Mouse (Mus musculus): ENCODE measurements around the gene Miga1. TPM values are rescaled to one million over a fixed set of nuclear protein-coding genes. Genes with fewer than 3 reads are reported as not detected.
"Not testable (repeated sequence)": the region's sequence is repeated elsewhere in the genome, so short reads cannot be mapped to it uniquely, and the experiment has no call there.

Gene Miga1
- total RNA-seq, 2 experiments from 2014 or later, result 49.6 to 52.0 TPM

DNA sequence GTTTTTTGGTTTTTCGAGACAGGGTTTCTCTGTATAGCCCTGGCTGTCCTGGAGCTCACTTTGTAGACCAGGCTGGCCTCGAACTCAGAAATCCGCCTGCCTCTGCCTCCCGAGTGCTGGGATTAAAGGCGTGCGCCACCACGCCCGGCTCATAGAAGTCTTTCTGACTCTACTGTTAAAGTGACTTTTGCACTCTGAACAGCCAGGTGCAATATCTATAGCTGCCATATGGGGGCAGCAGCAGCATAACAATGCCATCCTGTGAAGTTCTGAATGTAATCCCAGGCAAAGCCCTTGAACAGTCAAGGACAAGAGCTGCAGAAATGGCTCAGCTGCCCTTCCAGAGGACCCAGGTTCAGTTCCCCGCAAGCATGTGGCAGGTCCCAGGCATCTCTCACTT is 80.8 kb downstream of the Miga1 start:
- intact Hi-C loops (cut with DNase I), result not testable (repeated sequence)
- DNase-seq, result peak; percentile 71

DNA sequence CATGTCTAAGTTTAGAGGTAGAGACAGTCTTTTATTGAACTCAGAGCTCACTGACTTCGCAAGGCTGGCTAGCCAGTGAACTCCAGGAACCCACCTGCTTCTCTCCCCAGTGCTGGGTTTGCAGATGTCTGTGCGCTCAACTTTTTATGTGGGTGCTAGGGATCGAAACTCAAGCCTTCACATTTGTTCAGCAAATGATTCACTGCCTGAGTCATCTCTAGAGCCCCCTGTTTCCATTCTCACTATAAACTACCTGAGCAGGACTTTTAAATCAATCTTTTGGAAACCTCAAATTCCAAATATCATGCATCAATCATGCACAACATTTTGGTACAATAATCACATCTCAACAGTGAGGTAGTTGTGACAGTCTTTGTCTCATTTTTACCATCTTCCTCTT is 82.7 kb downstream of the Miga1 start:
- intact Hi-C loops (cut with DNase I), result no loop called here
- DNase-seq, result no peak

DNA sequence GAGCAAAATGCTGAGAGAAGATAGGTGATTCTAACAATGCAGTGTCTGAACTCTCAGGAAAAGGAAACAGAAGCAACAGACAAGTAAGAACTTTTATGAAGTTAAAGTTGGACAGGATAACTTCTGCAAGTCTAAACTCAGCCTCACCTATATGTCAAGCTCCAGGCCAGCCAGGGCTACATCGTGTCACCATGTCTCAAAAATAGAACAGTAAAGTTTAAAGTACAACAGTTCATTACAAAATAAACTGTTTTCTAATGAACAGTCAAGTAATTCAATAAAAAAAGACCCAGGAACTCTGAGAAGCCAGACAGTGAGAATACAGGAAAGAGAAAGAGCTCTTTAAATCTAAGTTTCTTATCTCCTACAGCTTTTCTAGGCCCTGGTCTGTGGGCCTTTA is 89.7 kb downstream of the Miga1 start:
- DNase-seq, result no peak
- intact Hi-C loops (cut with DNase I), result no loop called here

DNA sequence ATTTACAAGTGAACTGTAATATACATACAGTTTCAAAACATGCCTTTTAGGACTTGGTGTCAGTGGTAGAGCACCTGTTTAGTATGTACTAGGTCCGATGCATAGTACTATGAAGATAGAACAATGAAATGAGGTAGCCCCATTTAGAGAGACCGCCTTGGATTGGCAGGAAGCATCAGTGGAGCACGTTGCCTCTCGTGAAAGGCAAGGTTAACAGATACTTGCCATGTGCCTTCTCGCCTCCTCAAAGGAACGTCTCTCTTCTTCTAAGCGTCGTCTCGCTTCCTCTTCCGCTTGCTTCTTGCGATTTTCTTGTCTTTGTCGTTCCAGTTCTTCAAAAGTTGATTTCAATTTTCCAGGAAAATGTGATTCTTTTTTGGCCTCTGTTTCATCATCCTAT is 92.5 kb downstream of the Miga1 start:
- no peak for DNase-seq
- intact Hi-C loops (cut with DNase I), result no loop called here

DNA sequence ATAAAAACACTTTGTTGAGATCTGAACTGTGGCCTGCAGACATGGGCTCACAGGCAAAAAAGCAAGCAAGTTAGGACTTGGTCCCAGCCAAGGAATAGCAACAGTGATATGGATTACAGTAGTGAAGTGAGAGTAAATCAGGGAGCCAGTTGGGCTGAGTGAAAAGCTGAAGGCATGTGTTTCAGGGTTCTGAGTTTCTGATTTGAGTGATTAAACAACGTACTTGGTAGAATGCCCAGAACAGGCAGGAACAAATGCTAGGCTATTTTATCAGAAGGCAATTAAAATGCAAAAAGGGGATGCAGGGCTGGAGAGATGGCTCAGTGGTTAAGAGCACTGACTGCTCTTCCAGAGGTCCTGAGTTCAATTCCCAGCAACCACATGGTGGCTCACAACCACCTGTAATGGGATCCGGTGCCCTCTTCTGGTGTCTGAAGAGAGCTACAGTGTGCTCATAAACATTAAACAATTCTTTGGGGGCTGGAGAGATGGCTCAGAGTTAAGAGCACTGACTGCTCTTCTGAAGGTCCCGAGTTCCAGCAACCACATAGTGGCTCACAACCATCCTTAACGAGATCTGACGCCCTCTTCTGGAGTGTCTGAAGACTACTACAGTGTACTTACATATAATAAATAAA is 94.8 kb downstream of the Miga1 start:
- no peak for DNase-seq
- intact Hi-C loops (cut with DNase I), result no loop called here

DNA sequence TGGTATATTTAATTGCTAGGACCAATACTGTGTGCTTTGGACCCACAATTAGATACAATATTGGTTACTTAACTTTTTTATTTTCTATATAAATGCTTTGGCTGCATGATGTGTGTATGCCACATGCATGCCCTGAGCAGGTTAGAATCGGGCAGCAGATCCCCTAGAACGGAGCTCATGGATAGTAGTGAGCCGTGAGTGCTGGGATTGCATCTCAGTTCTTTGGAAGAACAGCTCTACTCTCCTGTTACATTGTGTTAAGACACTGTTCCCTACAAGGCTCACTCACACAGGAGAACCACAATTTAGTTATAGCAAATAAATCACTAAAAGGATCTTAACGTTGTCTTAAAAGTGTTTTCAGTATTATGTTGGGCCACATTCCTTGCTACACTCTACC is 96.9 kb downstream of the Miga1 start:
- no peak for DNase-seq
- intact Hi-C loops (cut with DNase I), result no loop called here

DNA sequence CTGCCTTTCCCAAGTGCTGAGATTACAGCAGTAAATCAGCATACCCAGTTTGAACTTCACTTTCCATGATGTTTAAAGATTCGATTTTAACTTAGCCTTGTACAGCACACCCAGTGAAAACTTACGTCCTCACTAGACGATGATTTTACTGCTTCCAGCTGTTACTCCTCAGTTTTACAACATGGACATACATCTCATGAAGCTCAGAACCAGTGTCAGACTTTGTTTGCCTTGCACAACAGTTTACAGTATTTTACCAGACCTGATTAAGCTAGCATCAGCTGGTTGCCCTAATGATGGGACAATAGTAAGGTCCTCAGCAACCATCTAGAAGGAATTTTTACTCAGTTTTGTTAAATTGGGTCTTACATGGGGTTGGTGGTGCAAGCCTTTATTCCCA is 99.1 kb downstream of the Miga1 start:
- no peak for DNase-seq
- intact Hi-C loops (cut with DNase I), result no loop called here

DNA sequence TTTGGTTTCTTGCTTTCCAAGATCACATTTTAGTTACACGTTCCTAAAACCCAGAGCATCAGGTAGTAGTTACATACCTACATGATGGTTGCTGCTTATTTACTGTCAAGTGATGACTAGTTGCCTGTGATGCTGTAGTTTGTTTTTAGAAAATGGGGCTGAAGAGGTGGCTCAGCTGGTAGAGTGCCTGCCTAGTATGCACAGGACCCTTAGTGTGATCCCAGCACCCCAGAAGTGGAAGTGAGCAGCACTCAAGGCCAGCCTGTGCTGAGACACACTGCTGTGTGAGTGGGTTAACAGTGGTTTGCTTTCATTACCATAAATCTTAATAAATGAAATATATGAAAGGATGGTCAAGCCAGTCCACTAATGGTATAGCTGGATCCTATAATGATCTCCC is 100.6 kb downstream of the Miga1 start:
- DNase-seq, result no peak
- intact Hi-C loops (cut with DNase I), result no loop called here

DNA sequence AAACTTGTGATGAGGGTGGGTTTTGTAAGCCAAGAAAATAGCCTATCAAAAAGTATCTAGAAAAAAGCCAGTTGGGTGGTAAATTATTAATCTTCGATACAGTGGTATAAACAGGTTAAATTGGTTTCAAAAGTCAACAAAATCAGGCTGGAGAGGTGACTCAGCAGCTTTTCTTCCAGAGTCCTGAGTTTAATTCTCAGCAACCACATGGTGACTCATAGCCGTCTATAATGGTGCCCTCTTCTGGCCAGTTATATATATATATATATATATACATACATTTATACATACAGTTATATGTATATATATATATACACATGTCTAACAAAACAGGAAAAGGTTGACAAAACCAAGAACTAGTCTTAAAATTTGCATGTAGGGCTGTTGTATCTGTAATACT is 101.4 kb downstream of the Miga1 start:
- intact Hi-C loops (cut with DNase I), result no loop called here
- no peak for DNase-seq

DNA sequence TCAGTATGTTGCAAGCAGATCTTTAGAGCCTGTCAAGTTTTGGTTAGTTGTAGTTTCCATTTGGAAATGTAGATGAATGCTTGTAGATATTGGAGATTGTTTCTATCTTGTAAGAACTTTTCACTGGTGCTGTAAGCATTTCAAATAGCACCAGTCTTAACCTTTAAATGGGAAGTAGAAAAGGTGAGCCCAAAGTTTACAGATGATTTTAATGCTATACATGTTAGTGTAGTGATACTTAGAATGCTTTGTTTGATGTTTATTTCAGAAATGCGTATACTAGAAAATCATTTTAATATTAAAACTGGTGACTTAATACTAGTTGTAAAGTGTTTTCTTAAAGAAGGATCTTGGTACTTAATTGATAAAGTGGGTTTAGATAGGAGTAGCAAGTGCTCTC is 104.4 kb downstream of the Miga1 start:
- intact Hi-C loops (cut with DNase I), result no loop called here
- no peak for DNase-seq

DNA sequence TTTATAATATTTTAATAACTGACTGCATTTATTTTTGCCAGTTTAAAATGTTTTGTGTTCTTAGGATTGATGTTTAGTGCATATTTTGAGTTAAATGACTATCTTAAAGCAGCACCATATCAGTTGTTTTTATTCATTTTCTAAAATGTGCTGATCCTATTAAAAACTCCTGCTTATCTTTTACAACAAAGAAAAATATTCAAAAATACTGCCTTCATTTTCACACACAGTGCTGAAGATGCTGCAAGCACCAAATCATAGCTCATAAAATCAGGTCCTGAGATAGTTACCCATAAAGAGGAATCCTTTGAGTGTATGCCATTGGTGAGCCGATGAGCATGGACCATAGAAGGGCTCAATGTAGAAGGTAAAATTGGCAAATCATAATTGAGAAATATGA is 105.0 kb downstream of the Miga1 start:
- DNase-seq, result no peak
- intact Hi-C loops (cut with DNase I), result no loop called here

DNA sequence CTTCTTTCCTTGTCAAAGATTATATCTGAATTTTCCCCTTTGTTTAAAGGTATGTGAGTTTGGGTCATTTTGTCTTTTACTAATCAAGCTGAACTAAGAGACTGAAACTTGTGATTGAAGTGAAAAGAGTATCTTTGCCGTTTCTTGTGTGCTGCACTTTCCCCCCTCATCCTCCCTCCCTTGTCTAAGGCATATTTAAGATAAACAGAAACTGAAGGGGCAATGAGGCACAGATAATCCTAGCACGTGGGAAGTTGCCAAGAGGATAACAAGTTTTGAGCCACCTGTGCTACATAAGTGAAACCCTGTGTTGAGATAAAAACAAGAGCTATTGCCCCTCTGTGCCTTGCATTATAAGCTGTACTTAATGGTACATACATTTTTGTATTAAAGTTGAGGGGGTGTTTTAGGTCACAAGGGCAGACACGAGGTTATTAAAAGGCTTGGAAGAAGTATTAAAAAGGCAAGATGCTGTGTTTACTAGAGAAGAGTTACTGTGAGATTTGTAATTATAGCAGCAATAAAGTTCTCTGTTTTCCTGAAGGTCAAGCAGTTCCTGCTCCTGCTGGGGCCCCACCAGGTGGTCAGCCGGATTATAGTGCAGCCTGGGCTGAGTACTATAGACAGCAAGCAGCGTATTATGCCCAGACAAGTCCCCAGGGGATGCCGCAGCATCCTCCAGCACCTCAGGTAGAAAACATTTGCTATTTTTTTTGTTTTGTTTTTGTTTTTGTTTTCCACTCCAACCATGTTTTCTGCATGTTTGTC is 108.7 kb downstream of the Miga1 start:
- DNase-seq, result no peak

DNA sequence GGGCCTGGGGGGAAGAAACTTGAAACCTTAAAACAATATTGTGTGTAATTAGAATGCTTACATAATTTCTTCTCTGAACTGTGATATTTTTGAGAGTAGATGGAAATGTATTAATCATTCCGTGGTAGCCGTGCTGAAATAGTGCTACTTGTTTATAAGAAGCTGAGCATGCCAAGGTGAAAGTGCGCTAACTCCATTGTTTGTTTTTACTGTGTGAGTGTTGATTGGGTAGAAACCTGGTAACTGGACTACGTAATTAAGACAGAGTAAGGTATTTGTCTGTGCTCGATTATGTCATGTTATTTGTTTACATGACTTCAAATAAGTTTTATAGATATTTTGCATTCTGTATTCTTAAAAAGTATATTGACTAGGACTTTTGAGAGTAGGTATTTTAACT is 110.9 kb downstream of the Miga1 start:
- no peak for DNase-seq
- intact Hi-C loops (cut with DNase I), result loop anchor here (10.0 kb wide), 1 partner anchor 146 kb away; no protein-coding TSS in a partner anchor

More for the DNA sequence above, 108.7 kb downstream of the Miga1 start:
- intact Hi-C loops (cut with DNase I), result no loop called here

DNA sequence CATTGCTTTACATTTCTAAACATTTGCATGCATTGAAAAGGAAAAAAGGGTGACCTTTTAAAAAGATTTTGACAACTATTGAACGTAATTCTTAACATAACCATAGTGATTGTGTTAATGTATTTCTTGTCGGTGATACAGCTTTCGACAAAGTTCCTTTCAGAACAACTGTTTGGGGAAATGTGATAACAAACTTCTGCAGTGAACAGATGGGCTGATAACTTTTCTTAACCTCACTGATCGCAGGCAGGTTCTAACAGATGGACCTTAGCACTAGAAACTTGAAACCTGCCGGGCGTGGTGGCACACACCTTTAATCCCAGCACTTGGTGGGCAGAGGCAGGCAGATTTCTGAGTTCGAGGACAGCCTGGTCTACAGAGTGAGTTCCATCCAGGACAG is 111.4 kb downstream of the Miga1 start:
- intact Hi-C loops (cut with DNase I), result loop anchor here (10.0 kb wide), 1 partner anchor 146 kb away; no protein-coding TSS in a partner anchor
- no peak for DNase-seq

DNA sequence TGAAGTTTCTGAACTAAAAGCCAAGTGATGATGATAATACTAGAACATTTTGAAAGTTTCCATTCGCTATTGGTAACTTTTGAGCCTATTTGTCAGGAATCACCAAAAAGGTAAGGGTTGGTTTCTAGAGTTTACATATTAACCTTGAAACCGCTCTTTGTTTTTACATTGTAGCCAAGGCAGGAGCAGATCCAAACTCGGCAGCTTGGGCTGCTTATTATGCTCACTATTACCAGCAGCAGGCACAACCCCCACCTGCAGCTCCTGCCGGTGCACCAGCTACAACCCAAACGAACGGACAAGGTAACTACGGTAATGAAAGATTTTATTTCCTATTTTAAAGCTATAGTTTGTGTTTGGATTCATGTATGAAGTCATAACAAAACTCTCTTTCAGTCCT is 114.3 kb downstream of the Miga1 start:
- intact Hi-C loops (cut with DNase I), result loop anchor here (10.0 kb wide), 1 partner anchor 149 kb away; no protein-coding TSS in a partner anchor
- no peak for DNase-seq

DNA sequence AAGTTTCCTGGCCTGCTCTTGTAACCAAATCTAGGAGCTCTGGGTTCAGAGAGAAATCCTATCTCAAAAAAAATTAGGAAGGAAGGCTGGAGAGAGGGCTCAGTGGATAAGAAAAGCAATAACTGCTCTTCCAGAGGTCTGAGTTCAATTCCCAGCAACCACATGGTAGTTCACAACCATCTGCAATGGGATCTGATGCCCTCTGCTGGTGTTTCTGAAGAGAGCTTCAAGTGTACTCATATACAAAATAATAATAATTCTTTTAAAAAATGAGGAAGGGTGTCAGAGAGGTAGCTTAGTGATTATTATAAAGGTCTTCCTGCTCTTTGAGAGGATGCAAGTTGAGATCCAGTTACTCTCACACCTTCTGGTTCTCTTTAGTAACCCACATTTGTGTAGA is 115.3 kb downstream of the Miga1 start:
- intact Hi-C loops (cut with DNase I), result loop anchor here (10.0 kb wide), 1 partner anchor 150 kb away; no protein-coding TSS in a partner anchor
- DNase-seq, result no peak

Other genes with a start within 250 kb of the Miga1 start
- 1 to 10 TPM; 4.0 to 7.3 TPM for gene Gipc2, start 174.2 kb downstream of the Miga1 start, total RNA-seq (2021)
- gene Dnajb4, start 130.1 kb downstream of the Miga1 start, total RNA-seq (2021), result 10 to 100 TPM; 38.4 to 42.9 TPM
- 100 to 1,000 TPM; 216 to 229 TPM for gene Fubp1, start 130.0 kb downstream of the Miga1 start, total RNA-seq (2021)
- gene Nexn, start 74.1 kb downstream of the Miga1 start, total RNA-seq (2021), result 1 to 10 TPM; 2.4 to 6.0 TPM
- gene Usp33, start 6.1 kb upstream of the Miga1 start, total RNA-seq (2021), result 100 to 1,000 TPM; 120 to 129 TPM
- 10 to 100 TPM; 38.1 to 41.0 TPM for gene Zzz3, start 55.1 kb upstream of the Miga1 start, total RNA-seq (2021)

Data from left cerebral cortex, postnatal 4 days (tissue).